ENCODE assay signal across 16 mouse cellular contexts in the genomic region with DNA sequence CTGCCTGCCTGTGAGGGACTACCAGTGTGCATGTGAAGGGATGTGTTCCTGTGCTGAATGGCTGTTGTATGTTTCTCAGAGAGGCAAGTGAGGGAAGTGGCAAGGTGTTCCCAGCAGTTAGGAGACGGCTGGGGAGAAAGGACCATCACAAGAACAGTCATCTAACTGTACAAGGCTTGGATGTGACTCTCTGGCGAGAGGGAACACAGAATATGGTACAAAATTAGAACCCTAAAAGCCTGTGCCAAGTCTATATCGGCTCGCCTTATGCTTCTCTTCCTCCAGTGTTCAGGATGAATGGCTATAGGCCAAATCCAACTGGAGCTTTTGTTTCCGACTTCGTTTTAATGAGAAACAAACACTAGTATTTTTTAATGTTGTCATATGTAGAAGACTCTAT.
A peak's percentile ranks its signal among the peaks of the same experiment; 100 is the strongest.
DNase-seq lines count a peak whose midpoint lies in the region; ATAC-seq lines count a peak whose summit lies in the region.
"Had no signal": no experiment of that assay in that cellular context is flagged by ENCODE, and none has a peak within 500 bp of the region (broad histone marks: within the 10 kb centered on the region; RNA-seq: fewer than 3 reads in every experiment).

No protein-coding gene starts in this region.

- 47% methylated on average over 6 of the region's 6 CpGs for whole genome bisulfite sequencing in forebrain, embryonic 16.5 days
- WGBS in forebrain, embryonic 13.5 days = 76% methylated on average over 6 of the region's 6 CpGs

- no peaks in the 10 kb centered on the region for H3K4me1 ChIP-seq in forebrain, embryonic 16.5 days (replicated peaks; ENCODE audit: control insufficient read depth, insufficient read depth, low read length)
- H3K4me1 ChIP-seq in forebrain, embryonic 13.5 days = no peaks in the 10 kb centered on the region
- H3K4me1 ChIP-seq: limb, embryonic 13.5 days; neural tube, embryonic 13.5 days had no signal

- H3K4me3 ChIP-seq in forebrain, embryonic 16.5 days (replicated peaks; ENCODE audit: low read length) = no peak overlapping the region
- no peak overlapping the region for H3K4me3 ChIP-seq in forebrain, embryonic 13.5 days
- H3K4me3 ChIP-seq: limb, embryonic 13.5 days; neural tube, embryonic 13.5 days had no signal

- H3K27me3 ChIP-seq in forebrain, embryonic 16.5 days (replicated peaks; ENCODE audit: control insufficient read depth, insufficient read depth, low read length) = no peaks in the 10 kb centered on the region
- H3K27me3 ChIP-seq in forebrain, embryonic 13.5 days = no peaks in the 10 kb centered on the region
- H3K27me3 ChIP-seq: limb, embryonic 13.5 days; neural tube, embryonic 13.5 days had no signal

- no peaks in the 10 kb centered on the region for H3K36me3 ChIP-seq in forebrain, embryonic 16.5 days (ENCODE audit: control insufficient read depth, insufficient read depth)
- no peaks in the 10 kb centered on the region for H3K36me3 ChIP-seq in forebrain, embryonic 13.5 days (ENCODE audit: poor library complexity, severe bottlenecking)
- H3K36me3 ChIP-seq: limb, embryonic 13.5 days; neural tube, embryonic 13.5 days had no signal

- peak; percentile 80 for DNase-seq in cerebellum, adult 11-12 months
- DNase-seq in layer of hippocampus, adult 18-20 months (ENCODE audit: low spot score in 2 of 2) = peak; percentile 42 to 73
- DNase-seq in left cerebral cortex, postnatal 25 days (ENCODE audit: low spot score in 2 of 2) = peak; percentile 37 to 85
- no peak for DNase-seq in urinary bladder, adult 2 months (ENCODE audit: low spot score)
- no peak for DNase-seq in adrenal gland, adult 8-10 months
- DNase-seq in lung, postnatal 25 days (ENCODE audit: low spot score) = no peak
- DNase-seq: heart, adult 11 months; kidney, postnatal 10 days; liver, postnatal 0 days; thymus, postnatal 14 days had no signal

- no peaks in the 10 kb centered on the region for H3K9me3 ChIP-seq in forebrain, embryonic 16.5 days (ENCODE audit: control insufficient read depth, low read length)
- no peaks in the 10 kb centered on the region for H3K9me3 ChIP-seq in forebrain, embryonic 13.5 days (replicated peaks)
- H3K9me3 ChIP-seq: limb, embryonic 13.5 days; neural tube, embryonic 13.5 days had no signal

- no peak overlapping the region for H3K27ac ChIP-seq in forebrain, embryonic 16.5 days (ENCODE audit: low read length)
- no peak overlapping the region for H3K27ac ChIP-seq in forebrain, embryonic 13.5 days
- H3K27ac ChIP-seq: limb, embryonic 13.5 days; neural tube, embryonic 13.5 days had no signal

- intact Hi-C loops in left cerebral cortex, postnatal 25 days (cut with DNase I) = loop anchor here (2.0 to 5.0 kb wide), 3 partner anchors 40 to 233 kb away; no protein-coding TSS in a partner anchor

- ATAC-seq in forebrain, embryonic 16.5 days = peak; percentile 55; the same call in 1 of the 2 replicates
- no peak for ATAC-seq in forebrain, embryonic 13.5 days
- ATAC-seq: hindbrain, embryonic 16.5 days; liver, postnatal 0 days; midbrain, embryonic 16.5 days had no signal

- H3K4me2 ChIP-seq in forebrain, embryonic 16.5 days (ENCODE audit: low read length) = no peak overlapping the region
- no peak overlapping the region for H3K4me2 ChIP-seq in forebrain, embryonic 13.5 days
- H3K4me2 ChIP-seq: limb, embryonic 13.5 days; neural tube, embryonic 13.5 days had no signal

- H3K9ac ChIP-seq in forebrain, embryonic 16.5 days (replicated peaks; ENCODE audit: low read depth, low read length) = no peak overlapping the region
- H3K9ac ChIP-seq in forebrain, embryonic 13.5 days = no peak overlapping the region
- H3K9ac ChIP-seq: limb, embryonic 13.5 days; liver, postnatal 0 days; neural tube, embryonic 13.5 days had no signal

Comparison
In these comparisons a context has a peak if more than half of its experiments do, and no peak if none do; other contexts are left out.
1. DNase-seq: peak in cerebellum, adult 11-12 months (single experiment), layer of hippocampus, adult 18-20 months (2 of 2) and left cerebral cortex, postnatal 25 days (2 of 2); none in urinary bladder, adult 2 months (single experiment), adrenal gland, adult 8-10 months (single experiment) and lung, postnatal 25 days (single experiment).